Mouse (Mus musculus): ENCODE measurements around the gene Tmem88. TPM values are rescaled to one million over a fixed set of nuclear protein-coding genes. Genes with fewer than 3 reads are reported as not detected.
A peak's percentile ranks its signal among the peaks of the same experiment; 100 is the strongest.

Gene Tmem88
- polyA plus RNA-seq, 1 experiment from 2014 or later: 5.9 TPM

DNA sequence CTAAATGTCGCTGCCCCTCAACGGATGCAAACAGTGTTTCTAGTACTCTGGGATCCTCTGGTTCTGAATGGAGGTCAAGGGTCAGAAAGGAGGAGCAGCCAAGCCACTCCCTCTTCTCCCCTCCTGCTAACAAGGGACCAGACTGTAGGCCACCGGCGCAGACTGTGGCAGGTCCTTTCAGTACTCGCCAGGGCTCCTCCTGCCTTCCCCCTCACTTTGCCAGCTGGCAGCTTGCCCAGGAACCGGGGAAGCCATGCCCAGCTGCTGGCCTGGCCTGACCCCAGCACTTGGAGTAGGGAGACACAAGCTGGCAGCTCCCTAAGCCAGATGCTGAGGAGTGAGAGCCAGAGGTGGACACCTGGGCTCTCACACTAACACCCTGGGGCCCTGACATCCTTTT lies 33.1 kb downstream of the Tmem88 start:
- H3K4me3 ChIP-seq (ENCODE audit: low read depth, low read length): no peak overlapping the region
- H3K9ac ChIP-seq (ENCODE audit: low read depth, low read length): peak overlapping the region; percentile 8; the same call in 1 of the 2 replicates
- peaks cover 20% of the 10 kb centered on the region for H3K4me1 ChIP-seq (ENCODE audit: control insufficient read depth, insufficient read depth, low read length)
- H3K27ac ChIP-seq (ENCODE audit: low read length): peak overlapping the region; percentile 100
- H3K9me3 ChIP-seq (replicated peaks; ENCODE audit: control insufficient read depth, low read length, poor library complexity, severe bottlenecking): no peaks in the 10 kb centered on the region
- WGBS: 3% methylated on average over 6 of the region's 6 CpGs
- ATAC-seq: peak; percentile 30
- H3K36me3 ChIP-seq (ENCODE audit: control insufficient read depth, insufficient read depth, low read length): peaks cover 33% of the 10 kb centered on the region
- H3K4me2 ChIP-seq (ENCODE audit: low read length): peak overlapping the region; percentile 96
- no peaks in the 10 kb centered on the region for H3K27me3 ChIP-seq (ENCODE audit: control insufficient read depth, insufficient read depth, low read depth, low read length)

DNA sequence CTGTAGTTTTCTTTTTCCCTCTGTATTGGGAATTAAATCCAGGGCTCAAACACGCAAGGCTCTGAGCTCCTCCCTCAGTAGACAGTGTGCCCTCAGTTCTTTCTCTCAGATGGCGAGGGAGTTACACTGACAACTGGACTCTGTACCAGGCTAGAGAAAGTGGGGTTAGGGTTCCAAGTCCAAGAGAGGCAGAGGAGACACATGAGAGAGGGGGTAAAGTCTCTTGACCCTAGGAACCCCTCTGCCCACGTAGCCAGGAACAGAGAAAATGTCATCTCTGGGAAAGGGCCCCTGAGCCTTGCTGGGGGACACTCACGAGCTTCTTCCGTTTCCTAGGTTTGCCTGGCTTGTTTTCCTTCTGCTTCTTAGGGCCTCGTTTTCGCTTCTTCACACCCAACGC lies 33.7 kb downstream of the Tmem88 start:
- Histone ChIP-seq H3K4me3 (ENCODE audit: low read depth, low read length) (no peak overlapping the region), H3K9me3 (replicated peaks; ENCODE audit: control insufficient read depth, low read length, poor library complexity, severe bottlenecking) (no peaks in the 10 kb centered on the region), H3K27ac (ENCODE audit: low read length) (peak overlapping the region; percentile 66), H3K9ac (ENCODE audit: low read depth, low read length) (peak overlapping the region; percentile 8; the same call in 1 of the 2 replicates), H3K4me1 (ENCODE audit: control insufficient read depth, insufficient read depth, low read length) (peaks cover 20% of the 10 kb centered on the region), H3K36me3 (ENCODE audit: control insufficient read depth, insufficient read depth, low read length) (peaks cover 39% of the 10 kb centered on the region), H3K27me3 (ENCODE audit: control insufficient read depth, insufficient read depth, low read depth, low read length) (no peaks in the 10 kb centered on the region), H3K4me2 (ENCODE audit: low read length) (peak overlapping the region; percentile 96)
- ATAC-seq: no peak
- 47% methylated on average over 8 of the region's 8 CpGs for WGBS

DNA sequence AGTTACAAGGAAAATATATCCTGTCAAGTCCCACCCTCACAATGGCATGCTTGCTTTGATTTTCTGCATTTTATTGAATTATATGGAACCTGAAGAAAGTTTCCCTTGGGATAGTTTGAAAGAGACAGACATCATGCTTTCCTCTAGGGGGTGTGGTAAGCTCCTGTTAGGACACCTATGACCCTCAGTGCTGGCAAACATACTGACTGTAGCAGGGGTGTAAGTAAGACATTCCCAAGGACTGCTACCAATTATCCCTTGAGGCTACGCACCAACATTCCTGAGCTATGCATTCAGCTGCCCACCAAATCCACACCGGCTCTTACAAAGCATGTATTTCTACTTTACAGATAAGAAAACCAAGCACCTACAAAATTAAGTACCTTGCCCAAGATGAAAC lies 35.6 kb downstream of the Tmem88 start:
- H3K27me3 ChIP-seq (ENCODE audit: control insufficient read depth, insufficient read depth, low read depth, low read length): no peaks in the 10 kb centered on the region
- H3K9ac ChIP-seq (ENCODE audit: low read depth, low read length): no peak overlapping the region
- WGBS: 91% methylated on average over 2 of the region's 2 CpGs
- peaks cover 55% of the 10 kb centered on the region for H3K36me3 ChIP-seq (ENCODE audit: control insufficient read depth, insufficient read depth, low read length)
- no peak for ATAC-seq
- H3K9me3 ChIP-seq (replicated peaks; ENCODE audit: control insufficient read depth, low read length, poor library complexity, severe bottlenecking): no peaks in the 10 kb centered on the region
- H3K4me2 ChIP-seq (ENCODE audit: low read length): no peak overlapping the region
- H3K27ac ChIP-seq (ENCODE audit: low read length): no peak overlapping the region
- H3K4me1 ChIP-seq (ENCODE audit: control insufficient read depth, insufficient read depth, low read length): peaks cover 20% of the 10 kb centered on the region
- H3K4me3 ChIP-seq (ENCODE audit: low read depth, low read length): no peak overlapping the region

- H3K4me2 ChIP-seq (ENCODE audit: low read length): no peak overlapping the region
- H3K9ac ChIP-seq (ENCODE audit: low read depth, low read length): no peak overlapping the region
- no peaks in the 10 kb centered on the region for H3K9me3 ChIP-seq (replicated peaks; ENCODE audit: control insufficient read depth, low read length, poor library complexity, severe bottlenecking)
- 71% methylated on average over 7 of the region's 7 CpGs for WGBS
- H3K27me3 ChIP-seq (ENCODE audit: control insufficient read depth, insufficient read depth, low read depth, low read length): no peaks in the 10 kb centered on the region
- peaks cover 60% of the 10 kb centered on the region for H3K36me3 ChIP-seq (ENCODE audit: control insufficient read depth, insufficient read depth, low read length)
- H3K27ac ChIP-seq (ENCODE audit: low read length): no peak overlapping the region
- ATAC-seq: no peak
- H3K4me3 ChIP-seq (ENCODE audit: low read depth, low read length): no peak overlapping the region
- peaks cover 20% of the 10 kb centered on the region for H3K4me1 ChIP-seq (ENCODE audit: control insufficient read depth, insufficient read depth, low read length)
Measured at GRCm38 (mm10) chr11:69362021-69362420, 36.0 kb downstream of the Tmem88 start.

DNA sequence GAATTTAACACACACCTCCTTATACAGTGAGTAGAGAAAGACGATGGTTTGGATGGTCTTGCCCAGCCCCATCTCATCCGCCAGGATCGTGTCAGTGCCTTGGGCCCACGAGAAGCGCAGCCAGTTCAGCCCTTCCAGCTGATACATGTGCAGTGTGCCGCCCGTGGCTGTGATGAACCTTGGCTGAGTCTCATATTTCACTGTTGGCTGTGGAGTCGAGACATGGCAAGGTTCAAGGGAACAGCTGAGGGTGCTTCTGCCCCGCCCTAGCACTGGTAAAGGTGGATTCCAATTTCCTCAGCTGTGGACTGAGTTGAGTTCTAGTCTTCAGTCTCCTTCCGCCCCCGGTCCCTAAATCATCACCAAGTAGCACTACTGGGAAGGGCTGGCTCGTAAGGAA lies 40.3 kb downstream of the Tmem88 start:
- ATAC-seq: no peak
- H3K36me3 ChIP-seq (ENCODE audit: control insufficient read depth, insufficient read depth, low read length): peaks cover 88% of the 10 kb centered on the region
- no peaks in the 10 kb centered on the region for H3K4me1 ChIP-seq (ENCODE audit: control insufficient read depth, insufficient read depth, low read length)
- no peak overlapping the region for H3K4me2 ChIP-seq (ENCODE audit: low read length)
- H3K27ac ChIP-seq (ENCODE audit: low read length): no peak overlapping the region
- H3K9ac ChIP-seq (ENCODE audit: low read depth, low read length): no peak overlapping the region
- WGBS: 95% methylated on average over 12 of the region's 12 CpGs
- H3K9me3 ChIP-seq (replicated peaks; ENCODE audit: control insufficient read depth, low read length, poor library complexity, severe bottlenecking): no peaks in the 10 kb centered on the region
- H3K4me3 ChIP-seq (ENCODE audit: low read depth, low read length): no peak overlapping the region
- H3K27me3 ChIP-seq (ENCODE audit: control insufficient read depth, insufficient read depth, low read depth, low read length): no peaks in the 10 kb centered on the region

GRCm38 (mm10) chr11:69356544-69356943 lies 41.5 kb downstream of the Tmem88 start:
- no peak overlapping the region for H3K27ac ChIP-seq (ENCODE audit: low read length)
- WGBS: 94% methylated on average over 5 of the region's 5 CpGs
- H3K36me3 ChIP-seq (ENCODE audit: control insufficient read depth, insufficient read depth, low read length): peaks cover 90% of the 10 kb centered on the region
- no peak for ATAC-seq
- no peak overlapping the region for H3K4me2 ChIP-seq (ENCODE audit: low read length)
- H3K4me1 ChIP-seq (ENCODE audit: control insufficient read depth, insufficient read depth, low read length): no peaks in the 10 kb centered on the region
- no peak overlapping the region for H3K4me3 ChIP-seq (ENCODE audit: low read depth, low read length)
- H3K9me3 ChIP-seq (replicated peaks; ENCODE audit: control insufficient read depth, low read length, poor library complexity, severe bottlenecking): no peaks in the 10 kb centered on the region
- H3K9ac ChIP-seq (ENCODE audit: low read depth, low read length): no peak overlapping the region
- H3K27me3 ChIP-seq (ENCODE audit: control insufficient read depth, insufficient read depth, low read depth, low read length): no peaks in the 10 kb centered on the region

Other genes with a start within 250 kb of the Tmem88 start
- 0.50 and 0.53 TPM in 2 replicates for gene Alox12b, start 241.2 kb downstream of the Tmem88 start, polyA plus RNA-seq (2015; fragmentation: Nextera tagmentation; extraction: Ambion mirVana)
- 0.59 and 0.72 TPM in 2 replicates for gene Alox8, start 200.4 kb downstream of the Tmem88 start, polyA plus RNA-seq (2015; fragmentation: Nextera tagmentation; extraction: Ambion mirVana)
- 0.51 and 0.67 TPM in 2 replicates for gene Gucy2e, start 161.2 kb downstream of the Tmem88 start, polyA plus RNA-seq (2015; fragmentation: Nextera tagmentation; extraction: Ambion mirVana)
- gene Cntrob, start 74.5 kb downstream of the Tmem88 start, polyA plus RNA-seq (2015; fragmentation: Nextera tagmentation; extraction: Ambion mirVana): 19.2 and 21.7 TPM in 2 replicates
- gene Trappc1, start 74.3 kb downstream of the Tmem88 start, polyA plus RNA-seq (2015; fragmentation: Nextera tagmentation; extraction: Ambion mirVana): 173 and 179 TPM in 2 replicates
- 3.8 and 5.3 TPM in 2 replicates for gene Kcnab3, start 72.0 kb downstream of the Tmem88 start, polyA plus RNA-seq (2015; fragmentation: Nextera tagmentation; extraction: Ambion mirVana)
- 297 and 334 TPM in 2 replicates for gene Rnf227, start 57.8 kb downstream of the Tmem88 start, polyA plus RNA-seq (2015; fragmentation: Nextera tagmentation; extraction: Ambion mirVana)
- gene Chd3, start 28.8 kb downstream of the Tmem88 start, polyA plus RNA-seq (2015; fragmentation: Nextera tagmentation; extraction: Ambion mirVana): 82.8 and 86.1 TPM in 2 replicates
- gene Naa38, start 2.7 kb downstream of the Tmem88 start, polyA plus RNA-seq (2015; fragmentation: Nextera tagmentation; extraction: Ambion mirVana): 86.2 and 89.6 TPM in 2 replicates
- gene Cyb5d1, start 2.6 kb downstream of the Tmem88 start, polyA plus RNA-seq (2015; fragmentation: Nextera tagmentation; extraction: Ambion mirVana): 27.1 and 28.9 TPM in 2 replicates
- 36.4 and 39.0 TPM in 2 replicates for gene Kdm6b, start 15.4 kb upstream of the Tmem88 start, polyA plus RNA-seq (2015; fragmentation: Nextera tagmentation; extraction: Ambion mirVana)
- 4.4 and 5.1 TPM in 2 replicates for gene Dnah2, start 150.9 kb upstream of the Tmem88 start, polyA plus RNA-seq (2015; fragmentation: Nextera tagmentation; extraction: Ambion mirVana)
- 165 and 178 TPM in 2 replicates for gene Efnb3, start 162.0 kb upstream of the Tmem88 start, polyA plus RNA-seq (2015; fragmentation: Nextera tagmentation; extraction: Ambion mirVana)
- gene Wrap53, start 182.0 kb upstream of the Tmem88 start, polyA plus RNA-seq (2015; fragmentation: Nextera tagmentation; extraction: Ambion mirVana): 19.2 and 20.9 TPM in 2 replicates
- 48.9 and 57.3 TPM in 2 replicates for gene Trp53, start 182.1 kb upstream of the Tmem88 start, polyA plus RNA-seq (2015; fragmentation: Nextera tagmentation; extraction: Ambion mirVana)
- gene Atp1b2, start 207.7 kb upstream of the Tmem88 start, polyA plus RNA-seq (2015; fragmentation: Nextera tagmentation; extraction: Ambion mirVana): 65.8 and 95.2 TPM in 2 replicates
- not detected in 2 replicates for gene Shbg, start 219.7 kb upstream of the Tmem88 start, polyA plus RNA-seq (2015; fragmentation: Nextera tagmentation; extraction: Ambion mirVana)
- 23.8 and 27.1 TPM in 2 replicates for gene Sat2, start 223.8 kb upstream of the Tmem88 start, polyA plus RNA-seq (2015; fragmentation: Nextera tagmentation; extraction: Ambion mirVana)
- 33.3 and 37.3 TPM in 2 replicates for gene Fxr2, start 234.8 kb upstream of the Tmem88 start, polyA plus RNA-seq (2015; fragmentation: Nextera tagmentation; extraction: Ambion mirVana)

All from midbrain, embryonic 16.5 days (tissue).